Comparison of ENCODE assay signal across 19 mouse cellular contexts in the genomic region with DNA sequence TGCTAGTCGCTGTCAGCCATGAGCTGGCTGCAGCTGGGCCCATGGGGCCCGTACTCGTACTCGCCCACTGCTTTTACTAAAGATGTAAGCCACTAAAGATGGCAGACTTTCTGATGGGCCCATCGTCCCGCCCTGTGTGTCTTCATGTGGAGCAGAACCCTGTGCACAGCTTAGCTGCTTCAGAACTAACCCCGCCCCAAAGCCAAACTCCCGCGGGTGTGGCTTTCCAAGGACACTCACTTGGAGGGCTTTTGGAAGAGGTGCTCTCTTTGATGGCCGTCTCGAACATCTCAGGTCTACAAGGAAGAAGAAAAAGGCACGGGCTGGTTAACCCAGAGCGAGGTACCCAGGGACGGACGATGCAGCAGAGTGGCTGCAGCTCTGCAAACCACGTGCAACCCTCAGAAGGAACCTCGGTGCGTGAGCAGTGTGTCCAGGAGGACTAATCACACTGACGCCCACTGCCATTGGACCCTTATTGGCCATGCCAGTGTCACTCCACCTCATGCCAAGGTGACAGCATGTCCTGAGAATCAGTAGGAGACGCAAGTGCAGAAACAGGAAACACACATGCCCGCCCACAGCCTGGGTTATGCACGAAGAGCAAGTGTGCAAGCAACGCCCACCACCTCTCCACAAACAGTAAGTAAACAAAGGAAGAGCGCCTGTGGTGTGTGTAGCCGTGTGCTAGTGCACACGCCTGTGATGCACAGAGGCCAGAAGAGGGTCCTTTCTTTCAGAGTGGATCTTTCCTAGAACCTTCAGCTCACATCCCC. TPM values are rescaled to one million over a fixed set of nuclear protein-coding genes. Genes with fewer than 3 reads are reported as not detected.
DNase-seq lines count a peak whose midpoint lies in the region; ATAC-seq and TF ChIP-seq lines count a peak whose summit lies in the region.
"Had no signal": no experiment of that assay in that cellular context is flagged by ENCODE, and none has a peak within 500 bp of the region (broad histone marks: within the 10 kb centered on the region; RNA-seq: fewer than 3 reads in every experiment).

No protein-coding gene starts in this region.

- no peak overlapping the region for H3K27ac ChIP-seq in intestine, embryonic 16.5 days (ENCODE audit: low read length)
- H3K27ac ChIP-seq in intestine, embryonic 15.5 days: no peak overlapping the region
- peak overlapping the region; percentile 56 for H3K27ac ChIP-seq in thymus, adult 2 months (ENCODE audit: control insufficient read depth, insufficient read depth, low read length)
- H3K27ac ChIP-seq: forebrain, embryonic 13.5 days; hindbrain, embryonic 13.5 days; midbrain, embryonic 12.5 days; neural tube, embryonic 13.5 days had no signal

- H3K9me3 ChIP-seq in intestine, embryonic 16.5 days (ENCODE audit: control insufficient read depth, low read length): no peaks in the 10 kb centered on the region
- no peaks in the 10 kb centered on the region for H3K9me3 ChIP-seq in intestine, embryonic 15.5 days
- H3K9me3 ChIP-seq: forebrain, embryonic 13.5 days; G1E; hindbrain, embryonic 13.5 days; midbrain, embryonic 12.5 days; neural tube, embryonic 13.5 days had no signal

- peak; percentile 13; the same call in 1 of the 2 replicates for ATAC-seq in intestine, embryonic 16.5 days
- no peak for ATAC-seq in intestine, embryonic 15.5 days
- 0 out of 2 replicates have a peak, but pooled peaks have one; percentile 10 for ATAC-seq in common myeloid progenitor, adult 5-6 weeks (replicated peaks; ENCODE audit: low read depth, poor library complexity, severe bottlenecking)
- ATAC-seq: forebrain, embryonic 13.5 days had no signal

- TF ChIP-seq POLR2A in thymus, adult 2 months (IDR thresholded peaks at IDR 0.05; ENCODE audit: control insufficient read depth, extremely low read depth, insufficient read depth, low read length, poor library complexity): no peak

- H3K36me3 ChIP-seq in intestine, embryonic 16.5 days (ENCODE audit: control insufficient read depth, insufficient read depth, low read length): peaks cover 59% of the 10 kb centered on the region
- peaks cover 95% of the 10 kb centered on the region for H3K36me3 ChIP-seq in intestine, embryonic 15.5 days
- peaks cover 100% of the 10 kb centered on the region for H3K36me3 ChIP-seq in thymus, adult 2 months (ENCODE audit: control insufficient read depth, insufficient read depth, low read length)

- 87% methylated on average over 26 of the region's 26 CpGs for WGBS in intestine, embryonic 16.5 days
- WGBS in intestine, embryonic 15.5 days: 86% methylated on average over 26 of the region's 26 CpGs
- 90% methylated on average over 26 of the region's 26 CpGs for WGBS in thymus, adult 2 months

- H3K9ac ChIP-seq in intestine, embryonic 16.5 days (ENCODE audit: low read depth, low read length): no peak overlapping the region
- H3K9ac ChIP-seq in intestine, embryonic 15.5 days: no peak overlapping the region
- H3K9ac ChIP-seq: forebrain, embryonic 13.5 days; hindbrain, embryonic 13.5 days; lung, embryonic 14.5 days; midbrain, embryonic 12.5 days; neural tube, embryonic 13.5 days had no signal

- no peak overlapping the region for H3K4me3 ChIP-seq in intestine, embryonic 16.5 days (ENCODE audit: low read length)
- H3K4me3 ChIP-seq in intestine, embryonic 15.5 days (replicated peaks): no peak overlapping the region
- H3K4me3 ChIP-seq in thymus, adult 2 months (ENCODE audit: control insufficient read depth, insufficient read depth, low read length): no peak overlapping the region
- H3K4me3 ChIP-seq: forebrain, embryonic 13.5 days; hindbrain, embryonic 13.5 days; midbrain, embryonic 12.5 days; neural tube, embryonic 13.5 days had no signal

- no peak for TF ChIP-seq CTCF in thymus, adult 2 months (IDR thresholded peaks at IDR 0.05; ENCODE audit: borderline replicate concordance, control insufficient read depth, extremely low read depth, insufficient read depth, low read length, poor library complexity)

- H3K4me1 ChIP-seq in intestine, embryonic 16.5 days (ENCODE audit: control insufficient read depth, insufficient read depth, low read length): no peaks in the 10 kb centered on the region
- H3K4me1 ChIP-seq in intestine, embryonic 15.5 days (replicated peaks): no peaks in the 10 kb centered on the region
- peaks cover 13% of the 10 kb centered on the region for H3K4me1 ChIP-seq in thymus, adult 2 months (replicated peaks; ENCODE audit: control insufficient read depth, insufficient read depth, low read length)
- H3K4me1 ChIP-seq: neural tube, embryonic 13.5 days had no signal

- no peak for DNase-seq in thymus, adult 2 months
- DNase-seq in thymus, postnatal 14 days: no peak
- DNase-seq in kidney, postnatal 10 days: no peak
- DNase-seq in frontal cortex, postnatal 14 days (ENCODE audit: low spot score in 2 of 2): no peak
- DNase-seq: cerebellum, adult 8-10 months; gastrocnemius, postnatal 14 days; heart, postnatal 14 days; kidney, adult 11 months; left cerebral cortex, postnatal 4 days; liver; lung, embryonic 14.5 days had no signal

- no peaks in the 10 kb centered on the region for H3K27me3 ChIP-seq in intestine, embryonic 16.5 days (replicated peaks; ENCODE audit: control insufficient read depth, insufficient read depth, low read length)
- H3K27me3 ChIP-seq in intestine, embryonic 15.5 days (replicated peaks): no peaks in the 10 kb centered on the region
- H3K27me3 ChIP-seq in thymus, adult 2 months (ENCODE audit: control insufficient read depth, insufficient read depth, low read length): no peaks in the 10 kb centered on the region
- H3K27me3 ChIP-seq: forebrain, embryonic 13.5 days; hindbrain, embryonic 13.5 days; midbrain, embryonic 12.5 days; neural tube, embryonic 13.5 days had no signal

- H3K4me2 ChIP-seq in intestine, embryonic 16.5 days (ENCODE audit: low read depth, low read length): no peak overlapping the region
- no peak overlapping the region for H3K4me2 ChIP-seq in intestine, embryonic 15.5 days (replicated peaks)
- H3K4me2 ChIP-seq: forebrain, embryonic 13.5 days; hindbrain, embryonic 13.5 days; lung, embryonic 14.5 days; midbrain, embryonic 12.5 days; neural tube, embryonic 13.5 days had no signal

RNA-seq across cellular contexts. Expression of a gene that starts 14.4 kb away (rescaled TPM):
- polyA plus RNA-seq in intestine, embryonic 16.5 days (2015; fragmentation: Nextera tagmentation; extraction: Ambion mirVana): 5.7 and 6.6 TPM in 2 replicates
- 4.2 and 6.0 TPM in 2 replicates for polyA plus RNA-seq in intestine, embryonic 15.5 days (2015; fragmentation: Nextera tagmentation; extraction: Ambion mirVana)
- polyA plus RNA-seq in thymus, adult 2 months (2012; rRNA removed): 28.6 and 35.9 TPM in 2 replicates
- total RNA-seq in common myeloid progenitor, adult 5-6 weeks (2017): 52.0 and 54.0 TPM in 2 replicates
